Mouse (Mus musculus): ENCODE results near the gene Bcap29. TPM values are rescaled to one million over a fixed set of nuclear protein-coding genes. Genes with fewer than 3 reads are reported as not detected.
"Not testable (repeated sequence)": the region's sequence is repeated elsewhere in the genome, so short reads cannot be mapped to it uniquely, and the experiment has no call there.

Bcap29 gene
- 46.7 and 46.9 TPM in 2 replicates for polyA plus RNA-seq (2015; fragmentation: Nextera tagmentation; extraction: Ambion mirVana)

DNA sequence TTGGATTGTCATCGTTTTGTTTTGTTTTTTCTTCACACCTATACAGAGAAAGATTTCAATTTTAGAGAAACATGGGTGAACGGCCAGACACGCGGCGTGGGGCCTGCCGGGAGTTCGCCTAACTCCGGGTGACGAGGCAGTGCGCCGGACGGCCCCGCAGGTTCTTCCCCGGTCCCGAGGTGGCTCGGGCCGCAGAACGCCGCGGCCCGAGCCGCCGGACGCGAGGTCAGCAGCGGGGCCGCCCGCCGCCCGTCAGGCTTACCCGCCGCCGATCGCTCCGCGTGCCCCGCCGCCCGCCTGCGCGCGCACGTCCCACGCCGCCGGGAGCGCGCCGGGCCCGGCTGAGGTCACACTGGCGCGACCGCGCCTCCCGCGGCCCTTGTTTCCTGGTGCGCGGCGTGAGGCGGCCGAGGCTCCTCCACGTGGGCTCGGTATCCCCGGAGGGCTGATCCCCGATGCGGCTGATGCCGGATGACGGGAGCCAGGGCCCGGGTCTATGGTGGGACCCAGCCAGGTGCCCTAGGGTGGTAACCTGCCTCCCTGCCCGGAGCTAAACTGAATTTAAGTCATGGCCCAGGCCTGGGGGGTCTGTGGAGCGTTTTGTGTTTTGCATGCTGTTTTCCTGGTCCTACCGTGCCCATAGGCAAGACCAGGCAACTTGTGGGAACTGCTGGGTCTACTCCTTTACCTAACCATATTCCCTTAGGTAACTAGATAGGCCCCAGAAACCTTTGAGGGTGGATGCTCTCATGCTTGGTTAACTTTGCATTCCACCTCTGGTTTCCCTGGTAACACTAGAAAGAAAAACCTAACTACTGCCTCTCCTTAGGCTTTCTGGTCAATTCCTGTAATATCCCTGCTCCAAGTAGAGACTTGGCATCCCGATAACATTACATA is at the start of gene Bcap29:
Gene Bcap29, minus strand, starts transcription at position 316 of the 897 bp plus-strand sequence.
- H3K4me3 ChIP-seq: peak within 1 kb of the TSS; percentile 71
- 2% methylated on average over 73 of the region's 73 CpGs for WGBS
- H3K9ac ChIP-seq: peak within 1 kb of the TSS; percentile 84
- H3K36me3 ChIP-seq: peaks cover 5% of the 10 kb centered on the region; the same call in 1 of the 2 replicates
- H3K9me3 ChIP-seq: no peaks in the 10 kb centered on the region
- H3K27me3 ChIP-seq (replicated peaks): no peaks in the 10 kb centered on the region
- H3K4me1 ChIP-seq: peaks cover 18% of the 10 kb centered on the region
- H3K4me2 ChIP-seq: peak within 1 kb of the TSS; percentile 79
- H3K27ac ChIP-seq (replicated peaks): peak within 1 kb of the TSS; percentile 76
- peak; percentile 68 for ATAC-seq (ENCODE audit: extremely low read depth, insufficient number of reproducible peaks, low FRiP score, low TSS enrichment)

DNA sequence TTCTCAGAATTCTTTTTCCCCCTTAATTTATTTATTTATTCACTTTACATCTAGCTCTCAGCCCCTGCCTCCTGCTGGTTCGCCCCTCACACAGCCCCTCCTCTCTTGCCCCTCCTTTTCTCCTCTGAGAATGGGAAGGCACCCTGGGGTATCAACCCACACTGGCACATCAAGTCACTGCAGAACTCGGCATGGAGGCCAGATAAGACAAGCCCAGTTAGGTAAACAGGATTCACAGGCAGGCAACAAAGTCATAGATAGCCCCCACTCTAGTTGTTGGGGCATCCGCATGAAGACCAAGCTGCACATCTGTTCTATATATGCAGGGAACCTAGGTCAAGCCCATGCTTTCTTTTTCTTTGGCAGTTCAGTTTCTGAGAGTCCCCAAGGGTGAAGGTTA is 32.7 kb upstream of the Bcap29 start:
- WGBS: 60% methylated on average over 3 of the region's 3 CpGs
- Histone ChIP-seq H3K36me3 (peaks cover 68% of the 10 kb centered on the region), H3K9me3 (no peaks in the 10 kb centered on the region), H3K4me3 (no peak overlapping the region), H3K27me3 (replicated peaks) (no peaks in the 10 kb centered on the region), H3K27ac (replicated peaks) (no peak overlapping the region), H3K9ac (no peak overlapping the region), H3K4me2 (no peak overlapping the region), H3K4me1 (no peaks in the 10 kb centered on the region)
- ATAC-seq (ENCODE audit: extremely low read depth, insufficient number of reproducible peaks, low FRiP score, low TSS enrichment): no peak

DNA sequence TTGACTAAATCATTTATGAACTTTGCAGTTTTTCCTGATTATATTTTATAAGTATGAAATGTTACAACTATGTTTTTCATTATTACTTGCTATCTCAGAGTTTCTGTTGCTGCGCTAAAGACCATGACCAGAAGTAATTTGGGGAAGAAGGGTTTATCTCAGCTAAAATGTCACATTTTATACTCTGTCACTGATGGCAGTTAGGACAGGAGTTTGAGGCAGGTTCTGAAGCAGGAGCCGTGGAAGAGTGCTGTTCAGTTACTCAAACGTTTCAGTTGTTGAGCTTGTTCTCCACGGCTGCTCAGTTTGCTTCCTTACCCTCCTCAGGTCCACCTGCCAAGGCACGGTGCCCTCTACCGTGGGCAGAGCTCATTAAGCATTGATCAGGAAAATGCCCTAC is 31.5 kb upstream of the Bcap29 start:
- 72% methylated on average over 6 of the region's 6 CpGs for WGBS

GRCm38 (mm10) chr12:31656841-31657240 is 22.4 kb upstream of the Bcap29 start:
- ATAC-seq (ENCODE audit: extremely low read depth, insufficient number of reproducible peaks, low FRiP score, low TSS enrichment): no peak
- Histone ChIP-seq H3K27me3 (replicated peaks) (no peaks in the 10 kb centered on the region), H3K4me2 (no peak overlapping the region), H3K9me3 (no peaks in the 10 kb centered on the region), H3K4me3 (no peak overlapping the region), H3K36me3 (peaks cover 8% of the 10 kb centered on the region), H3K4me1 (peaks cover 12% of the 10 kb centered on the region), H3K9ac (no peak overlapping the region), H3K27ac (replicated peaks) (no peak overlapping the region)
- WGBS: 86% methylated on average over 2 of the region's 2 CpGs

More for the DNA sequence above, 31.5 kb upstream of the Bcap29 start:
- no peak for ATAC-seq (ENCODE audit: extremely low read depth, insufficient number of reproducible peaks, low FRiP score, low TSS enrichment)
- H3K36me3 ChIP-seq: peaks cover 61% of the 10 kb centered on the region
- H3K27me3 ChIP-seq (replicated peaks): no peaks in the 10 kb centered on the region
- H3K4me2 ChIP-seq: no peak overlapping the region
- H3K4me1 ChIP-seq: no peaks in the 10 kb centered on the region
- H3K9me3 ChIP-seq: no peaks in the 10 kb centered on the region
- no peak overlapping the region for H3K27ac ChIP-seq (replicated peaks)
- H3K4me3 ChIP-seq: no peak overlapping the region
- no peak overlapping the region for H3K9ac ChIP-seq

- peaks cover 10% of the 10 kb centered on the region; the same call in 1 of the 2 replicates for H3K36me3 ChIP-seq
- ATAC-seq (ENCODE audit: extremely low read depth, insufficient number of reproducible peaks, low FRiP score, low TSS enrichment): peak; percentile 65
- 1% methylated on average over 29 of the region's 29 CpGs for WGBS
- H3K4me2 ChIP-seq: peak overlapping the region; percentile 84
- peak overlapping the region; percentile 92 for H3K4me3 ChIP-seq
- peak overlapping the region; percentile 92 for H3K9ac ChIP-seq
- H3K27ac ChIP-seq (replicated peaks): peak overlapping the region; percentile 91
- no peaks in the 10 kb centered on the region for H3K9me3 ChIP-seq
- H3K27me3 ChIP-seq (replicated peaks): no peaks in the 10 kb centered on the region
- peaks cover 12% of the 10 kb centered on the region for H3K4me1 ChIP-seq
These were observed 20.6 kb upstream of the Bcap29 start for GRCm38 (mm10) chr12:31654965-31655477.

GRCm38 (mm10) chr12:31654197-31654964 is 19.9 kb upstream of the Bcap29 start, which contains the start of the genes Dus4l and Cog5:
TSS of gene Dus4l (minus strand) at chr12:31654826.
TSS of gene Cog5 (plus strand) at chr12:31654869.
- Histone ChIP-seq H3K27ac (replicated peaks) (peak within 1 kb of the TSS; percentile 91), H3K36me3 (peaks cover 13% of the 10 kb centered on the region; the same call in 1 of the 2 replicates), H3K4me3 (peak within 1 kb of the TSS; percentile 92), H3K4me2 (peak within 1 kb of the TSS; percentile 84), H3K9me3 (no peaks in the 10 kb centered on the region), H3K27me3 (replicated peaks) (no peaks in the 10 kb centered on the region), H3K9ac (peak within 1 kb of the TSS; percentile 92), H3K4me1 (peaks cover 12% of the 10 kb centered on the region)
- ATAC-seq (ENCODE audit: extremely low read depth, insufficient number of reproducible peaks, low FRiP score, low TSS enrichment): peak; percentile 92
- under 1% methylated on average over 47 of the region's 47 CpGs for WGBS

DNA sequence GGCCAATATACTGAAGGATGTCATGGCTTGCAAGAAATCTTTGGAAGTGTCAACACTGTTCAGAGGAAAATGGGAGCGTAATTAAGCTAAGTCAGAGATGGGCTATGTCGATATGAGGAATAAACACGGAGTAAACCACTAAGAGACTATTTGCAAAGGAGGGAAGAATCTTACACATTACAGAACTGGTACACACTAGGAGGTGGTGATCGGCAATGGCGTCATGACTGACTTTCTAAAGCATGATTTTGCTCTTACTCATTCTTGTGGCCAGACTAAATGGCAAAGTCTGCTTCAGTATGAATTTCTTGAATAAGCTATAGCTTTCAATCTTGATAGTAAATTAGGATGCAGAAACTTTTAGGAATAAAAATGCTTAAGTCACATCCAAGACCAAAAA is 19.2 kb upstream of the Bcap29 start:
- no peak overlapping the region for H3K27ac ChIP-seq (replicated peaks)
- H3K4me2 ChIP-seq: peak overlapping the region; percentile 84
- H3K9me3 ChIP-seq: no peaks in the 10 kb centered on the region
- H3K4me1 ChIP-seq: peaks cover 12% of the 10 kb centered on the region
- H3K36me3 ChIP-seq: peaks cover 14% of the 10 kb centered on the region; the same call in 1 of the 2 replicates
- no peaks in the 10 kb centered on the region for H3K27me3 ChIP-seq (replicated peaks)
- H3K9ac ChIP-seq: no peak overlapping the region
- peak overlapping the region; percentile 92 for H3K4me3 ChIP-seq
- 76% methylated on average over 5 of the region's 5 CpGs for WGBS
- ATAC-seq (ENCODE audit: extremely low read depth, insufficient number of reproducible peaks, low FRiP score, low TSS enrichment): no peak

- Histone ChIP-seq H3K4me2 (peak overlapping the region; percentile 79), H3K27ac (replicated peaks) (peak overlapping the region; percentile 76; the same call in 1 of the 2 replicates), H3K36me3 (peaks cover 3% of the 10 kb centered on the region; the same call in 1 of the 2 replicates), H3K4me3 (peak overlapping the region; percentile 71), H3K9ac (peak overlapping the region; percentile 84; the same call in 1 of the 2 replicates), H3K9me3 (no peaks in the 10 kb centered on the region), H3K4me1 (peaks cover 18% of the 10 kb centered on the region), H3K27me3 (replicated peaks) (no peaks in the 10 kb centered on the region)
- WGBS: 89% methylated on average over 3 of the region's 3 CpGs
- ATAC-seq (ENCODE audit: extremely low read depth, insufficient number of reproducible peaks, low FRiP score, low TSS enrichment): no peak
These were observed 766 bp upstream of the Bcap29 start for GRCm38 (mm10) chr12:31635240-31635607.

- peak overlapping the region; percentile 84 for H3K9ac ChIP-seq
- WGBS: 8% methylated on average over 13 of the region's 13 CpGs
- peaks cover 7% of the 10 kb centered on the region for H3K36me3 ChIP-seq
- ATAC-seq (ENCODE audit: extremely low read depth, insufficient number of reproducible peaks, low FRiP score, low TSS enrichment): no peak
- H3K4me3 ChIP-seq: peak overlapping the region; percentile 71
- H3K4me1 ChIP-seq: peaks cover 18% of the 10 kb centered on the region
- H3K27ac ChIP-seq (replicated peaks): peak overlapping the region; percentile 76
- peak overlapping the region; percentile 79 for H3K4me2 ChIP-seq
- no peaks in the 10 kb centered on the region for H3K9me3 ChIP-seq
- H3K27me3 ChIP-seq (replicated peaks): no peaks in the 10 kb centered on the region
These were observed 502 bp downstream of the Bcap29 start for GRCm38 (mm10) chr12:31633970-31634342.

DNA sequence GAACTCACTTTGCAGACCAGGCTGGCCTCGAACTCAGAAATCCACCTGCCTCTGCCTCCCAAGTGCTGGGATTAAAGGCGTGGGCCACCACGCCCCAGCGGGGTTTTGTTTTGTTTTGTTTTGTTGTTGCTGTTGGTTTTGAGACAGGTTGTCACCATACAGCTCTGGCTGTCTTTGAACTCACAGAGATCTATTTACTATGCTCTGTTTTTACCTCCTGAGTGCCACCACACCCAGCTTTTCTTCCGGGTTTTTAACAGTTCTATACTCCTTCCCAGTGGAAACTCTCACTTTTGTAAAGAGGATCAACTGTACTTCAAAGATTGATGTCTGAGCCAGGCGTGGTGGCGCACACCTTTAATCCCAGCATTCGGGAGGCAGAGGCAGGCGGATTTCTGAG is 6.1 kb downstream of the Bcap29 start:
- H3K9ac ChIP-seq; H3K4me2 ChIP-seq; H3K27me3 ChIP-seq (replicated peaks); H3K9me3 ChIP-seq; H3K4me3 ChIP-seq; ATAC-seq (ENCODE audit: extremely low read depth, insufficient number of reproducible peaks, low FRiP score, low TSS enrichment); H3K27ac ChIP-seq (replicated peaks): not testable (repeated sequence)
- Histone ChIP-seq H3K36me3 (peaks cover 51% of the 10 kb centered on the region), H3K4me1 (peaks cover 12% of the 10 kb centered on the region)
- 86% methylated on average over 9 of the region's 9 CpGs for WGBS

DNA sequence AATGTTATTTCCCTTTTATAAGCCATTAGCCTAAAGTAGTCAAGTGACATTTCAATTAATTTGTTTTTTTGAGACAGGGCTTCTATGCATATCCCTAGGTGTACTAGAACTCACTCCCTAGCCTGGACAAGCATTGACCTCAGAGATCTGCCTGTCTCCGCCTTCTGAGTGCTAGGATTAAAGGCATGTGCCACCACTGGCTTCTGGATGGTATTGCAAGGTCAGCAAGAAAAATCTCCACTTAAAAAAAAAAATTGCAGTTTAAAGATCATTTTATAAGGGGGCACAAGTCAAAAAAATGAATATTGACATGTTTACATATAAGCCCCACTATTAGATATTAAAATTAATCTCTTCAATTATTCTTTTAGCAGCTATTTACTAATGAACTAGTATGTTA is 9.4 kb downstream of the Bcap29 start:
- no peaks in the 10 kb centered on the region for H3K9me3 ChIP-seq
- no peak overlapping the region for H3K4me3 ChIP-seq
- no peak for ATAC-seq (ENCODE audit: extremely low read depth, insufficient number of reproducible peaks, low FRiP score, low TSS enrichment)
- no peak overlapping the region for H3K4me2 ChIP-seq
- no peak overlapping the region for H3K9ac ChIP-seq
- peaks cover 66% of the 10 kb centered on the region for H3K36me3 ChIP-seq
- WGBS: 100% methylated on average over 1 of the region's 1 CpGs
- 0 out of 2 replicates have a peak, but pooled peaks cover 5% of the 10 kb centered on the region for H3K4me1 ChIP-seq
- no peak overlapping the region for H3K27ac ChIP-seq (replicated peaks)
- H3K27me3 ChIP-seq (replicated peaks): no peaks in the 10 kb centered on the region
